Mouse (Mus musculus) liver, adult 2 months (tissue): Measurements from ENCODE around the gene Ptpn11.

ENCODE experiments used
- CTCF ChIP-seq: fragments of 200-500 bp; IDR thresholded peaks from 2 replicates; pipeline ENCODE4 v1.5.1; 2011; ENCODE audit warnings: low read depth, low read length, control low read depth
- POLR2A ChIP-seq: fragments of 200-500 bp; IDR thresholded peaks from 2 replicates; pipeline ENCODE4 v1.6.1; 2011; ENCODE audit warnings: low read length, control low read depth; ENCODE audit not compliant: insufficient read depth; ENCODE audit errors: extremely low read depth

DNA sequence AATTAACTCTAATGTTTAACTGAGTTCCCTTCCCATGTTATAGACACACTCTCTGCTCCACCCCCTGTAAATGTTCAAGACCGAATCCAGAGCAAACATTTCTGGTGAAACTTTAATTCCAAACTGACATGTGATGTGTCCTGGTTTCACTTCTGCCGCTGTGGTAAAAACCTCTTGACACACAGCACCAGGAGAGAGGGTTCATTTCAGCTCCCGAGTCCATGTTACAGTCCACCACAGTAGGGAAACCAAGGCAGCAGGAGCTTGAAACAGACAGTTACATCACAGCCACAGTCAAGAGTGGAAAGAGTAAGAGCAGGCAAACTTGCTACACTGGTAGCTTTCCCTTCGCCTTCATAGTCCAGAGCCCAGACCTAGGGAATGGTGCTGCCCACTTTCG is 94.5 kb downstream of the Ptpn11 start:
- no peak for TF ChIP-seq CTCF
- TF ChIP-seq POLR2A = no peak
